Mouse (Mus musculus) liver, embryonic 16.5 days (tissue): ENCODE results near the gene Cfc1. TPM values are rescaled to one million over a fixed set of nuclear protein-coding genes. Genes with fewer than 3 reads are reported as not detected.
"Not testable (repeated sequence)": the region's sequence is repeated elsewhere in the genome, so short reads cannot be mapped to it uniquely, and the experiment has no call there.

Experiments used
- ATAC-seq: fragments of 200-750 bp; cut with Nextera tagmentation; 2 replicates; pipeline ENCODE4 v1.8.0; 2017; ENCODE audit warnings: low read depth, mild to moderate bottlenecking, moderate number of reproducible peaks, moderate library complexity
- H3K27ac ChIP-seq: fragments of 300-500 bp; sonication (generic); 2 replicates; pipeline ENCODE4 v1.5.1; 2014; ENCODE audit warnings: mild to moderate bottlenecking, low read length
- H3K27me3 ChIP-seq: fragments of 300-500 bp; sonication (generic); 2 replicates; pipeline ENCODE4 v1.6.1; 2014; ENCODE audit warnings: low read depth, low read length, mixed read lengths; ENCODE audit not compliant: control insufficient read depth, insufficient read depth
- H3K36me3 ChIP-seq: fragments of 300-500 bp; sonication (generic); 2 replicates; pipeline ENCODE4 v1.6.1; 2014; ENCODE audit warnings: mild to moderate bottlenecking; ENCODE audit not compliant: control insufficient read depth, insufficient read depth
- H3K4me1 ChIP-seq: fragments of 300-500 bp; sonication (generic); 2 replicates; pipeline ENCODE4 v1.6.1; 2014; ENCODE audit warnings: low read depth, low read length, mixed read lengths; ENCODE audit not compliant: control insufficient read depth
- H3K4me2 ChIP-seq: fragments of 300-500 bp; sonication (generic); 2 replicates; pipeline ENCODE4 v1.6.1; 2014; ENCODE audit warnings: low read depth, low read length, mixed read lengths
- H3K4me3 ChIP-seq: fragments of 300-500 bp; sonication (generic); 2 replicates; pipeline ENCODE4 v1.5.1; 2014; ENCODE audit warnings: low read depth, mild to moderate bottlenecking, low read length
- H3K9ac ChIP-seq: fragments of 300-500 bp; sonication (generic); 2 replicates; pipeline ENCODE4 v1.6.1; 2014; ENCODE audit warnings: low read depth, low read length
- H3K9me3 ChIP-seq: fragments of 300-500 bp; sonication (generic); replicated peaks from 2 replicates; pipeline ENCODE4 v1.6.1; 2016; ENCODE audit warnings: low read length; ENCODE audit not compliant: control insufficient read depth
- WGBS: fragments of 180-500 bp; shearing (Covaris S2); extraction: QIAGEN DNeasy Blood & Tissue Kit; methylation state at CpG from one replicate; pipeline ENCODE4 v1.1.7; 2014; ENCODE audit not compliant: insufficient replicate concordance; 5-methylcytosine and 5-hydroxymethylcytosine counted together
- polyA plus RNA-seq: library from polyadenylated mRNA; unstranded; fragments of >200 nt; fragmentation: Nextera tagmentation; extraction: Ambion mirVana; gene quantifications from 2 replicates; pipeline ENCODE4 v1.2.1, GENCODE M21; 2015

The Cfc1 gene
- polyA plus RNA-seq, 1 experiment from 2014 or later, result not detected

GRCm38 (mm10) chr1:34534574-34534973 lies 874 bp upstream of the Cfc1 start:
- not testable (repeated sequence) for H3K4me3 ChIP-seq, H3K4me1 ChIP-seq, H3K4me2 ChIP-seq, H3K27ac ChIP-seq, H3K9me3 ChIP-seq, H3K36me3 ChIP-seq, H3K9ac ChIP-seq, ATAC-seq
- H3K27me3 ChIP-seq, result peaks cover 18% of the 10 kb centered on the region
- 7% methylated on average over 3 of the region's 3 CpGs for WGBS

GRCm38 (mm10) chr1:34536291-34536766 lies 881 bp downstream of the Cfc1 start:
- WGBS, result 5% methylated on average over 14 of the region's 14 CpGs
- no peak overlapping the region for H3K4me2 ChIP-seq

GRCm38 (mm10) chr1:34536767-34537485 lies 1.5 kb downstream of the Cfc1 start:
- H3K36me3 ChIP-seq, result no peaks in the 10 kb centered on the region
- H3K27me3 ChIP-seq, result peaks cover 18% of the 10 kb centered on the region
- no peak for ATAC-seq
- H3K9me3 ChIP-seq, result no peaks in the 10 kb centered on the region
- H3K4me1 ChIP-seq, result no peaks in the 10 kb centered on the region
- H3K9ac ChIP-seq, result no peak overlapping the region
- no peak overlapping the region for H3K4me2 ChIP-seq
- no peak overlapping the region for H3K27ac ChIP-seq
- no peak overlapping the region for H3K4me3 ChIP-seq
- 12% methylated on average over 16 of the region's 16 CpGs for WGBS

More at GRCm38 (mm10) chr1:34536291-34536766, 881 bp downstream of the Cfc1 start:
- Histone ChIP-seq H3K9ac (no peak overlapping the region), H3K27me3 (peaks cover 18% of the 10 kb centered on the region), H3K36me3 (no peaks in the 10 kb centered on the region), H3K27ac (no peak overlapping the region), H3K9me3 (no peaks in the 10 kb centered on the region), H3K4me1 (no peaks in the 10 kb centered on the region), H3K4me3 (no peak overlapping the region)
- no peak for ATAC-seq

GRCm38 (mm10) chr1:34547074-34547473 lies 11.6 kb downstream of the Cfc1 start:
- ATAC-seq, result no peak
- Histone ChIP-seq H3K4me1 (no peaks in the 10 kb centered on the region), H3K36me3 (no peaks in the 10 kb centered on the region), H3K4me2 (no peak overlapping the region), H3K27ac (no peak overlapping the region), H3K9ac (no peak overlapping the region), H3K9me3 (no peaks in the 10 kb centered on the region), H3K4me3 (no peak overlapping the region), H3K27me3 (no peaks in the 10 kb centered on the region)
- 46% methylated on average over 1 of the region's 1 CpGs for WGBS

- Histone ChIP-seq H3K4me3 (no peak overlapping the region), H3K4me1 (no peaks in the 10 kb centered on the region), H3K27ac (no peak overlapping the region), H3K36me3 (no peaks in the 10 kb centered on the region), H3K4me2 (no peak overlapping the region), H3K9ac (no peak overlapping the region), H3K9me3 (no peaks in the 10 kb centered on the region), H3K27me3 (no peaks in the 10 kb centered on the region)
- ATAC-seq, result no peak
- 76% methylated on average over 1 of the region's 1 CpGs for WGBS
Observed at GRCm38 (mm10) chr1:34553690-34554089, 18.2 kb downstream of the Cfc1 start.

GRCm38 (mm10) chr1:34554275-34554674 lies 18.8 kb downstream of the Cfc1 start:
- Histone ChIP-seq H3K36me3 (no peaks in the 10 kb centered on the region), H3K27me3 (no peaks in the 10 kb centered on the region), H3K4me1 (no peaks in the 10 kb centered on the region), H3K27ac (no peak overlapping the region), H3K4me2 (no peak overlapping the region), H3K4me3 (no peak overlapping the region), H3K9me3 (no peaks in the 10 kb centered on the region), H3K9ac (no peak overlapping the region)
- no peak for ATAC-seq
- 51% methylated on average over 7 of the region's 7 CpGs for WGBS

GRCm38 (mm10) chr1:34560843-34561242 lies 25.4 kb downstream of the Cfc1 start, which contains the start of gene Prss40:
Prss40 (minus strand) TSS chr1:34560943.
- no peak within 1 kb of the TSS for H3K27ac ChIP-seq
- no peaks in the 10 kb centered on the region for H3K4me1 ChIP-seq
- H3K4me2 ChIP-seq, result no peak within 1 kb of the TSS
- H3K4me3 ChIP-seq, result no peak within 1 kb of the TSS
- no peaks in the 10 kb centered on the region for H3K36me3 ChIP-seq
- no peak within 1 kb of the TSS for H3K9ac ChIP-seq
- 71% methylated on average over 15 of the region's 15 CpGs for WGBS
- no peak for ATAC-seq
- H3K9me3 ChIP-seq, result no peaks in the 10 kb centered on the region
- no peaks in the 10 kb centered on the region for H3K27me3 ChIP-seq

- Histone ChIP-seq H3K9ac (no peak overlapping the region), H3K36me3 (no peaks in the 10 kb centered on the region), H3K4me2 (no peak overlapping the region), H3K27me3 (no peaks in the 10 kb centered on the region), H3K9me3 (no peaks in the 10 kb centered on the region; the same call in 1 of the 2 replicates), H3K4me1 (no peaks in the 10 kb centered on the region), H3K27ac (no peak overlapping the region), H3K4me3 (no peak overlapping the region)
- no peak for ATAC-seq
- WGBS, result 33% methylated on average over 8 of the region's 8 CpGs
Observed at GRCm38 (mm10) chr1:34564383-34565045, 29.1 kb downstream of the Cfc1 start.

- Histone ChIP-seq H3K36me3 (no peaks in the 10 kb centered on the region), H3K4me2 (no peak overlapping the region), H3K27me3 (no peaks in the 10 kb centered on the region), H3K9me3 (no peaks in the 10 kb centered on the region; the same call in 1 of the 2 replicates), H3K4me3 (no peak overlapping the region), H3K9ac (no peak overlapping the region), H3K27ac (no peak overlapping the region), H3K4me1 (no peaks in the 10 kb centered on the region)
- no peak for ATAC-seq
- 81% methylated on average over 2 of the region's 2 CpGs for WGBS
Observed at GRCm38 (mm10) chr1:34568120-34568519, 32.7 kb downstream of the Cfc1 start.
